Mouse (Mus musculus) kidney, embryonic 15.5 days (tissue): Measurements from ENCODE around the gene 5730596B20Rik. TPM values are rescaled to one million over a fixed set of nuclear protein-coding genes. Genes with fewer than 3 reads are reported as not detected.
A peak's percentile ranks its signal among the peaks of the same experiment; 100 is the strongest.

ENCODE experiments used
- ATAC-seq: fragments of 200-750 bp; cut with Nextera tagmentation; replicated peaks from 2 replicates; pipeline ENCODE4 v1.8.0; 2017; ENCODE audit warnings: moderate TSS enrichment; ENCODE audit not compliant: low FRiP score
- H3K27ac ChIP-seq: fragments of 300-500 bp; sonication (generic); 2 replicates; pipeline ENCODE4 v1.5.1; 2015; ENCODE audit warnings: mild to moderate bottlenecking, inconsistent platforms
- H3K27me3 ChIP-seq: fragments of 300-500 bp; sonication (generic); 2 replicates; pipeline ENCODE4 v1.6.1; 2015; ENCODE audit warnings: inconsistent platforms
- H3K36me3 ChIP-seq: fragments of 300-500 bp; sonication (generic); 2 replicates; pipeline ENCODE4 v1.6.1; 2015; ENCODE audit warnings: inconsistent platforms
- H3K4me1 ChIP-seq: fragments of 300-500 bp; sonication (generic); 2 replicates; pipeline ENCODE4 v1.6.1; 2015; ENCODE audit warnings: inconsistent platforms
- H3K4me2 ChIP-seq: fragments of 300-500 bp; sonication (generic); 2 replicates; pipeline ENCODE4 v1.6.1; 2015; ENCODE audit warnings: moderate library complexity, mild to moderate bottlenecking, inconsistent platforms
- H3K4me3 ChIP-seq: fragments of 300-500 bp; sonication (generic); replicated peaks from 2 replicates; pipeline ENCODE4 v1.5.1; 2015; ENCODE audit warnings: mild to moderate bottlenecking, inconsistent platforms
- H3K9ac ChIP-seq: fragments of 300-500 bp; sonication (generic); 2 replicates; pipeline ENCODE4 v1.6.1; 2015; ENCODE audit warnings: mild to moderate bottlenecking, inconsistent platforms
- H3K9me3 ChIP-seq: fragments of 300-500 bp; sonication (generic); replicated peaks from 2 replicates; pipeline ENCODE4 v1.6.1; 2016; ENCODE audit warnings: inconsistent platforms
- whole genome bisulfite sequencing: fragments of 180-500 bp; shearing (Covaris S2); methylation state at CpG from one replicate; pipeline ENCODE4 v1.1.7; 2015; ENCODE audit warnings: mixed read lengths; 5-methylcytosine and 5-hydroxymethylcytosine counted together
- polyA plus RNA-seq: library from polyadenylated mRNA; unstranded; fragments of >200 nt; fragmentation: Nextera tagmentation; extraction: Ambion mirVana; gene quantifications from 2 replicates; pipeline ENCODE4 v1.2.1, GENCODE M21; 2015

Gene 5730596B20Rik
- polyA plus RNA-seq, 1 experiment from 2014 or later: 2.4 TPM

- Histone ChIP-seq H3K9me3 (no peaks in the 10 kb centered on the region), H3K4me3 (peak overlapping the region; percentile 44), H3K4me2 (peak overlapping the region; percentile 77), H3K27ac (peak overlapping the region; percentile 90), H3K27me3 (no peaks in the 10 kb centered on the region), H3K4me1 (peaks cover 94% of the 10 kb centered on the region), H3K9ac (peak overlapping the region; percentile 54), H3K36me3 (no peaks in the 10 kb centered on the region)
- ATAC-seq: no peak
- 2% methylated on average over 39 of the region's 39 CpGs for WGBS
Measured at GRCm38 (mm10) chr6:52164051-52164625, 13.2 kb upstream of the 5730596B20Rik start.

DNA sequence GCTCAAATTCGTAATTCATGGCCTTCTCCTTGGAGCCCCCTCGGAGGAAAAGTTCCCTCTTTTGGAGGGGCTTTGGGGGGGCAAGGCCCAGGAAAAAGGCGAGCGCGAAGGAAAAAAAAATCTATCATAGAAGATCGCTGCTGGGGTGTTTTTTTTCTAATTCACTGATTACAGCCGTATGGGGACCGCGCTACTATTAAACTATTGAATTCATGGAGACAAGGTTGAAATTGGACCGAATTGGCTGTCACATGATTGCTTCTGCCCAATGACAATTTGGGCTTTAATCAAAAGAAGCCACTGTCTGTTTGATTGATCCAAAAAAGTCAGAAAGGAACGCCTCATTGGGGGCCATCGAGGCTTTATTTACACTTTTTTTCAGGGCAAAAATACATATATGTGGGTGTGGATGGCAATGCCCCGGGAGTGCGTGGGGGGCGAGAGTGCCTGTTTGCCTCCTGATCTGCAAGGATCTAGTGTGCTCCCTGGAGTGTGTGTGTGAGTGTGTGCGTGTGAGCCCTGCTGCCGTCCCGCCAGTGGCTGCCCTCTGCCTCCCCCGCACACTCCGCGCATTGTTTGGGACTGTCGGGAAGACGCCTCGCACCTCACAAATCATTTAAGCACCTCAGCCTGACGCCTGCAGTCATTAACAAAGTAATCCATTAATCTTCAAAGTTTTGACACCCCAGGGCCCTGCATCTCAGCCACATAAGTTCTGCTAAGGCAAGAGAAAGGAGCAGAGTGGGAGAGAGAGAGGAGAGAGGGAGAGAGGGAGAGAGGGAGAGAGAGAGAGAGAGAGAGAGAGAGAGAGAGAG lies 12.5 kb upstream of the 5730596B20Rik start, which contains the start of gene Hoxa2:
TSS of gene Hoxa2 (minus strand) at position 206 of the 815 bp plus-strand sequence.
- Histone ChIP-seq H3K4me3 (peak within 1 kb of the TSS; percentile 44), H3K36me3 (0 out of 2 replicates have a peak, but pooled peaks cover under 1% of the 10 kb centered on the region), H3K9me3 (no peaks in the 10 kb centered on the region), H3K9ac (peak within 1 kb of the TSS; percentile 54), H3K27ac (peak within 1 kb of the TSS; percentile 90), H3K4me1 (peaks cover 91% of the 10 kb centered on the region), H3K27me3 (no peaks in the 10 kb centered on the region), H3K4me2 (peak within 1 kb of the TSS; percentile 77)
- ATAC-seq: peak; percentile 24; the same call in 1 of the 2 replicates
- WGBS: 1% methylated on average over 25 of the region's 25 CpGs

DNA sequence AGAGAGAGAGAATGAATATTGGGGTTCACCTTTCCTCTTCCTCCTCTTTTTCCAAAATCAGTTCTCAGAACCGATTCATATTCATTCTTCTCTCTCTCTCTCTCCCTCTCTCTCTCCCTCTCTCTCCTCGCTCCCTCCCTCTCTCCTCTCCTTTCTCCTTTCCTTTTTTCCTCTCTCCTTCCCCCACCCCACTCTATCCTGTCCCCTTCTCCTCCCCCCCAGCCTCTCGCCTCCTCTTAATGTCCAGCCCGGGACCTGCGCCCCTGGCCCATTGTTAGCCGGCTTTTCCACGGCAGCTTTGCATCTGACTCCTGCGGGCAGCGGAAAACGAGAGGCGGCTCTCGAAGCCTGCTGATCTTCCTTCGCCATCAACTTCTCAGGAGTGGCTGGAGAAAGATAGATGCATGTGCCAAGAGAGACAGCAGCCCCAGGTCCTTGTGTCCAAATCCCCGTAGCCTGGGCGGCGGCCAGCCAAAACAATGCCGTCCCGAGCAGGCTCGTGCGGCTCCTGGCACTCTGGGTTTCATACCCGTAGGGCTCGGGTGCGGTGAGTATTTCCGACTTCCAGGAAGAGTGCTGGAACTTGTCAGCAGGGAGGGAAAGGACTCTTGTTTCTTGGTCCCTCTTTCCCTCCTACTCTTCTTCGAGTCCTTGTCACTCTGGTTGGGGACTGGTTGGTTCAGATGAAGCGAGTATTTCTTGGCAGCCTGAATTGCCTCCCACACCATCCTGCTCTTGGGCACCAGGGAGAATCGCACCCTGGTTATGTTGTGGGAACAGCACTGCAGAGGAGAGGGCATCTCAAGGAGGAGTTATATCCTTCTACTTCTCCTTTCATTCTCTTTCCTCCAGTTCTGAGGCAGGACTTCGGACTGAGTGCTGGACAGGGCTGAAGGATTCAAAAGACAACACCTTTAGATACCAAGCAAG lies 11.6 kb upstream of the 5730596B20Rik start:
- 0 out of 2 replicates have a peak, but pooled peaks cover 4% of the 10 kb centered on the region for H3K36me3 ChIP-seq
- H3K27ac ChIP-seq: peak overlapping the region; percentile 90
- 6% methylated on average over 28 of the region's 28 CpGs for WGBS
- no peaks in the 10 kb centered on the region for H3K27me3 ChIP-seq
- peaks cover 91% of the 10 kb centered on the region for H3K4me1 ChIP-seq
- peak overlapping the region; percentile 77 for H3K4me2 ChIP-seq
- peak overlapping the region; percentile 21 for H3K9ac ChIP-seq
- H3K9me3 ChIP-seq: no peaks in the 10 kb centered on the region
- ATAC-seq: no peak
- peak overlapping the region; percentile 19 for H3K4me3 ChIP-seq

DNA sequence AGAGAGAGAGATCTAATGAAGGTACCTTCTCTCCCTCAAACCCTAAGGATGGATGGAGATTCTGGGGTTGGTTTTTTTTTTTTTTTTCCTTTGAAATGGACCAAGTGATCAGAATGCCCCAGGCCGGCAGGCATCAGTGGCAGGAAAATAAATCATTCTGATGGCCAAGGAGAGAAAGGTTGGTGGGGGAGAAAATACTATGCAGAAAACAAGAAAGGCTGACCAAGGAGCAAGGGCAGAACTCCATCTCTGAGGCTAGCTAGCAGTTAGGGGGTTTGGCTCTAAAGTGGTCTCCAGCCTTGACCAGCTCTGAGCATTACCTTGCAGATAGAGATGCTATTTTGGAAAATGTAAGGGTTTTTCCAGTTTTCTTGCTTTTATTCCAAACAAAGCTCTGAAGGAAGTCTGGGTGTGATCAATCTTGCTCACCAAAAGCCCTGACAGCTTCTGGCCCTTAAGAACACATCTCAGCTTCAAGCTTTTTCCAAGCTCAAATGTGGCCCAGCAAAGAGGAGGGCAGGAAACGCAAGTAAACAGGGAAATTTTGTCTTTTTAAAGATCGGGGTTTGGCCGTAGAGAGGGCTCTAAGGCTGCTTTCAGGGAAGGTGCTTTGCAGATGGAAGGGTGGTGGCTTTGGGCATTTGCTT lies 10.7 kb upstream of the 5730596B20Rik start:
- H3K4me1 ChIP-seq: peaks cover 94% of the 10 kb centered on the region

DNA sequence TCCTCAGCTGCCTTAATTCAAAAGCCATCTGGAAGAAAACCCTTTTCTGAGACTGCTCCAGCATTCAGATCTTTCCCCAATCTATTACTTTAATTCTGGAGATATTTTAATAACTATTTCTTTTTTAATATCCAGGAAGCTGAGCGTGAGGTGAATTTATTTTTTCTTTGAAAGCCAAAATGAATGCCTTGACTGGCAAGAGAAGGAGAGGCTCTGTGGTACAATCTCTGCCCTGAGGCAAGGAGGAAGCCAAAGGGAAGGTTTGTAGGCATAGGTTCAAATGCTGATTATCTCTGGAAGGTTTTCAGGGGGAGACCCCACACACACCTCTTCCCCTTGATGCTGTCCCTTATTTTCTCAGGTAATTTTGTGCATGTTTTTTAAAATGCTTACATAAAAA lies 10.1 kb upstream of the 5730596B20Rik start:
- H3K9ac ChIP-seq: no peak overlapping the region
- H3K27me3 ChIP-seq: no peaks in the 10 kb centered on the region
- peaks cover 94% of the 10 kb centered on the region for H3K4me1 ChIP-seq
- H3K4me2 ChIP-seq: peak overlapping the region; percentile 49; the same call in 1 of the 2 replicates
- WGBS: 47% methylated on average over 1 of the region's 1 CpGs
- peak overlapping the region; percentile 90 for H3K27ac ChIP-seq
- H3K4me3 ChIP-seq: 0 out of 2 replicates have a peak overlapping the region, but pooled peaks have one; percentile 3
- H3K36me3 ChIP-seq: 0 out of 2 replicates have a peak, but pooled peaks cover 4% of the 10 kb centered on the region
- no peak for ATAC-seq
- no peaks in the 10 kb centered on the region for H3K9me3 ChIP-seq

More for the DNA sequence above, 10.7 kb upstream of the 5730596B20Rik start:
- 0 out of 2 replicates have a peak overlapping the region, but pooled peaks have one; percentile 3 for H3K4me3 ChIP-seq
- H3K4me2 ChIP-seq: peak overlapping the region; percentile 49; the same call in 1 of the 2 replicates
- no peaks in the 10 kb centered on the region for H3K27me3 ChIP-seq
- H3K9me3 ChIP-seq: no peaks in the 10 kb centered on the region
- peak overlapping the region; percentile 90 for H3K27ac ChIP-seq
- no peak for ATAC-seq
- WGBS: 28% methylated on average over 4 of the region's 4 CpGs
- peak overlapping the region; percentile 12; the same call in 1 of the 2 replicates for H3K9ac ChIP-seq
- 0 out of 2 replicates have a peak, but pooled peaks cover 4% of the 10 kb centered on the region for H3K36me3 ChIP-seq

- Histone ChIP-seq H3K36me3 (0 out of 2 replicates have a peak, but pooled peaks cover 4% of the 10 kb centered on the region), H3K9ac (no peak overlapping the region), H3K9me3 (no peaks in the 10 kb centered on the region), H3K4me1 (peaks cover 95% of the 10 kb centered on the region), H3K4me2 (0 out of 2 replicates have a peak overlapping the region, but pooled peaks have one; percentile 49), H3K27ac (peak overlapping the region; percentile 90), H3K27me3 (no peaks in the 10 kb centered on the region), H3K4me3 (no peak overlapping the region)
- 33% methylated on average over 14 of the region's 14 CpGs for WGBS
- no peak for ATAC-seq
Measured at GRCm38 (mm10) chr6:52167736-52168161, 9.5 kb upstream of the 5730596B20Rik start.

- ATAC-seq: no peak
- Histone ChIP-seq H3K27me3 (no peaks in the 10 kb centered on the region), H3K4me2 (peak overlapping the region; percentile 49), H3K9ac (peak overlapping the region; percentile 23; the same call in 1 of the 2 replicates), H3K4me1 (peaks cover 95% of the 10 kb centered on the region), H3K4me3 (peak overlapping the region; percentile 14), H3K9me3 (no peaks in the 10 kb centered on the region), H3K27ac (peak overlapping the region; percentile 90), H3K36me3 (0 out of 2 replicates have a peak, but pooled peaks cover 4% of the 10 kb centered on the region)
- 10% methylated on average over 42 of the region's 42 CpGs for WGBS
Measured at GRCm38 (mm10) chr6:52168191-52169055, 8.9 kb upstream of the 5730596B20Rik start.

DNA sequence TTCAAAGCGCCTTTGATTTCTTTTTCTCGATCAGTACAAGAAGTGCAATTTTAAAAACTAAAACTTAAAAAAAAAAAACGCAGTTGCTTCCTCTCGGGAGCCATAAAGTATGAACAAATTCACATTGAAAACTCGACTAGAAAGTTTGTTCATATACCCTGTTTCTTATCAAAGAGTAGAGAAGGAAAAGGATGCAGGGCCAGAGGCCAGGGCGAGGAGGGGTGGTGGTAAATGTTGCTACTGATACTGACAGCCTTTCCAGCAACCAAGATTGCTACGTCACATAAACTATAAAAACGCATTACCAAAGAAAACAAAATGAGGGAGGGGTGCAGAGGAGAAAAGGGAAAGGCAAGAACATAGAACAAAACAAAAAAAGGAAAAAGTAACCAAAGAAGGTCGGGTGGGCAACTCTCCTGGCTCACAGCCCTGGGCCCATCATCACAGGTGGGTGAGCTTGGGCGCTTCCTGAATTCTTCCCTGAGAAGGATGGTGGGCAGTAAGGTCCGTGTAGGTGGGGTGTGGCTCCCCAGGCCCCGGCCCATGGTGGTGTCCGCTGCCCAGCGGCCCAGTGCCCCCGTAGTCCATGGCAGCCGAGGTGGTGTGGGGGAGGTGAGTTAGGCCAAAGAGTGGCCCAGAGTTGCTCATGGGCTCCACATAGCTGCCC lies 7.7 kb upstream of the 5730596B20Rik start:
- H3K4me3 ChIP-seq: 0 out of 2 replicates have a peak overlapping the region, but pooled peaks have one; percentile 6
- 28% methylated on average over 16 of the region's 16 CpGs for WGBS
- H3K4me1 ChIP-seq: peaks cover 91% of the 10 kb centered on the region
- peak overlapping the region; percentile 45; the same call in 1 of the 2 replicates for H3K9ac ChIP-seq
- peak overlapping the region; percentile 97 for H3K27ac ChIP-seq
- H3K27me3 ChIP-seq: no peaks in the 10 kb centered on the region
- no peaks in the 10 kb centered on the region for H3K9me3 ChIP-seq
- peak overlapping the region; percentile 45 for H3K4me2 ChIP-seq
- ATAC-seq: no peak
- H3K36me3 ChIP-seq: 0 out of 2 replicates have a peak, but pooled peaks cover 4% of the 10 kb centered on the region

GRCm38 (mm10) chr6:52170166-52170897 lies 7.0 kb upstream of the 5730596B20Rik start:
- Histone ChIP-seq H3K4me2 (peak overlapping the region; percentile 45), H3K27me3 (no peaks in the 10 kb centered on the region), H3K4me1 (peaks cover 90% of the 10 kb centered on the region), H3K9me3 (no peaks in the 10 kb centered on the region), H3K36me3 (0 out of 2 replicates have a peak, but pooled peaks cover 4% of the 10 kb centered on the region), H3K9ac (peak overlapping the region; percentile 45), H3K4me3 (0 out of 2 replicates have a peak overlapping the region, but pooled peaks have one; percentile 6), H3K27ac (peak overlapping the region; percentile 97)
- ATAC-seq: peak; percentile 10; the same call in 1 of the 2 replicates
- WGBS: 20% methylated on average over 40 of the region's 40 CpGs
